8 mouse cellular contexts compared by ENCODE assay signal in genomic region chr11:22981543-22981950, GRCm38 (mm10). TPM values are rescaled to one million over a fixed set of nuclear protein-coding genes. Genes with fewer than 3 reads are reported as not detected.
DNase-seq lines count a peak whose midpoint lies in the region; ATAC-seq and TF ChIP-seq lines count a peak whose summit lies in the region.

No protein-coding gene starts in this region.

- no peak for DNase-seq in layer of hippocampus, adult 2 months (ENCODE audit: low spot score in 2 of 2)
- no peak for DNase-seq in layer of hippocampus, postnatal 36 days
- peak; percentile 12 for DNase-seq in lung, postnatal 14 days
- no peak for DNase-seq in ovary, postnatal 10 days (ENCODE audit: low spot score)
- DNase-seq in frontal cortex, postnatal 36 days (ENCODE audit: low spot score in 2 of 2): no peak
- DNase-seq in frontal cortex, postnatal 10 days (ENCODE audit: low spot score in 2 of 2): no peak

- peak overlapping the region; percentile 92 for H3K27ac ChIP-seq in layer of hippocampus, adult 2 months

- TF ChIP-seq CTCF in layer of hippocampus, adult 2 months (conservative IDR thresholded peaks at IDR 0.05): no peak

- ATAC-seq in common myeloid progenitor, adult 5-6 weeks (replicated peaks; ENCODE audit: low read depth, poor library complexity, severe bottlenecking): peak; percentile 24
- ATAC-seq in hematopoietic stem cell, adult 5-6 weeks (replicated peaks in 1 of 2; ENCODE audit: insufficient read depth in 1 of 2, low FRiP score in 2 of 2, low TSS enrichment in 1 of 2, low read depth in 1 of 2, poor library complexity in 2 of 2, severe bottlenecking in 2 of 2): peak; percentile 8 to 9; a peak in 2 of 4 replicates

- H3K4me3 ChIP-seq in layer of hippocampus, adult 2 months: peak overlapping the region; percentile 85

RNA-seq across cellular contexts. Expression of gene Gm28048, which starts 0.3 kb away (rescaled TPM):
- 10 to 100 TPM in 1 of 2 experiments, 1 to 10 TPM in 1; 9.3 to 11.1 TPM for total RNA-seq in layer of hippocampus, adult 2 months (2021)
- total RNA-seq in layer of hippocampus, postnatal 36 days (2021): 10 to 100 TPM in 1 of 2 experiments, 1 to 10 TPM in 1; 9.2 to 11.3 TPM
- total RNA-seq in common myeloid progenitor, adult 5-6 weeks (2017): 70.8 and 81.6 TPM in 2 replicates
- 36.3 and 52.4 TPM in 2 replicates for total RNA-seq in hematopoietic stem cell, adult 5-6 weeks (2017)

RNA-seq across cellular contexts. Expression of gene Commd1, which starts 0.6 kb away (rescaled TPM):
- total RNA-seq in layer of hippocampus, adult 2 months (2021): 10 to 100 TPM; 51.2 to 60.4 TPM
- total RNA-seq in layer of hippocampus, postnatal 36 days (2021): 10 to 100 TPM; 52.6 to 64.1 TPM
- 52.9 and 62.5 TPM in 2 replicates for total RNA-seq in common myeloid progenitor, adult 5-6 weeks (2017)
- 66.7 and 79.5 TPM in 2 replicates for total RNA-seq in hematopoietic stem cell, adult 5-6 weeks (2017)

RNA-seq across cellular contexts. Expression of gene Cct4, which starts 8.8 kb away (rescaled TPM):
- total RNA-seq in layer of hippocampus, adult 2 months (2021): 100 to 1,000 TPM; 100 TPM
- total RNA-seq in layer of hippocampus, postnatal 36 days (2021): 100 to 1,000 TPM; 118 to 121 TPM
- 274 and 331 TPM in 2 replicates for total RNA-seq in common myeloid progenitor, adult 5-6 weeks (2017)
- total RNA-seq in hematopoietic stem cell, adult 5-6 weeks (2017): 299 and 343 TPM in 2 replicates

RNA-seq across cellular contexts. Expression of gene Zrsr1, which starts 9.7 kb away (rescaled TPM):
- 10 to 100 TPM; 67.3 to 67.9 TPM for total RNA-seq in layer of hippocampus, adult 2 months (2021)
- 10 to 100 TPM; 62.7 to 63.7 TPM for total RNA-seq in layer of hippocampus, postnatal 36 days (2021)
- 9.4 and 9.9 TPM in 2 replicates for total RNA-seq in common myeloid progenitor, adult 5-6 weeks (2017)
- total RNA-seq in hematopoietic stem cell, adult 5-6 weeks (2017): 33.6 and 49.6 TPM in 2 replicates

RNA-seq across cellular contexts. Expression of gene Fam161a, which starts 25.8 kb away (rescaled TPM):
- 1 to 10 TPM; 4.6 to 5.2 TPM for total RNA-seq in layer of hippocampus, adult 2 months (2021)
- total RNA-seq in layer of hippocampus, postnatal 36 days (2021): 1 to 10 TPM; 3.4 to 5.6 TPM
- 1.5 and 4.6 TPM in 2 replicates for total RNA-seq in common myeloid progenitor, adult 5-6 weeks (2017)
- total RNA-seq in hematopoietic stem cell, adult 5-6 weeks (2017): 2.3 and 4.2 TPM in 2 replicates
